Mouse (Mus musculus) ovary, postnatal 36 days (tissue): Measurements from ENCODE around the gene Gm48552.

Experiments used
- DNase-seq: peaks from one replicate; pipeline ENCODE4 v3.0.0; 2022; ENCODE audit warnings: low spot score, mixed read lengths

Gene Gm48552

GRCm38 (mm10) chr10:81362336-81362949 is 26.4 kb upstream of the Gm48552 start:
- no peak for DNase-seq

GRCm38 (mm10) chr10:81363436-81364346 is 25.1 kb upstream of the Gm48552 start:
- DNase-seq: no peak

GRCm38 (mm10) chr10:81364666-81365065 is 24.1 kb upstream of the Gm48552 start:
- DNase-seq: no peak

GRCm38 (mm10) chr10:81365073-81365472 is 23.7 kb upstream of the Gm48552 start:
- no peak for DNase-seq

GRCm38 (mm10) chr10:81365672-81366476 is 22.9 kb upstream of the Gm48552 start, which contains the start of gene 4930404N11Rik:
Gene 4930404N11Rik, minus strand, starts transcription at chr10:81365816.
- DNase-seq: no peak

GRCm38 (mm10) chr10:81366477-81367206 is 22.2 kb upstream of the Gm48552 start:
- DNase-seq: no peak

- DNase-seq: no peak
Observed at GRCm38 (mm10) chr10:81367207-81367495, 21.7 kb upstream of the Gm48552 start.

- no peak for DNase-seq
Observed at GRCm38 (mm10) chr10:81375322-81375721, 13.5 kb upstream of the Gm48552 start.

GRCm38 (mm10) chr10:81376561-81377361 is 12.0 kb upstream of the Gm48552 start:
- DNase-seq: no peak

GRCm38 (mm10) chr10:81377362-81377664 is 11.5 kb upstream of the Gm48552 start:
- no peak for DNase-seq

- DNase-seq: no peak
Observed at GRCm38 (mm10) chr10:81377793-81378552, 10.8 kb upstream of the Gm48552 start, which contains the start of gene Fzr1. Gene Fzr1, minus strand, starts transcription at chr10:81378516.

GRCm38 (mm10) chr10:81378553-81379182 is 10.1 kb upstream of the Gm48552 start:
- DNase-seq: peak; percentile 100

- DNase-seq: no peak
Observed at GRCm38 (mm10) chr10:81379183-81379553, 9.6 kb upstream of the Gm48552 start.

- DNase-seq: no peak
Observed at GRCm38 (mm10) chr10:81379809-81380378, 8.9 kb upstream of the Gm48552 start.

GRCm38 (mm10) chr10:81382039-81382438 is 6.8 kb upstream of the Gm48552 start:
- DNase-seq: no peak

GRCm38 (mm10) chr10:81383802-81384604 is 4.8 kb upstream of the Gm48552 start, which contains the start of the genes Dohh and Gm48551:
Gene Dohh, plus strand, starts transcription at chr10:81384428.
Gene Gm48551, plus strand, starts transcription at chr10:81384466.
- DNase-seq: peak; percentile 98

GRCm38 (mm10) chr10:81384605-81384982 is 4.2 kb upstream of the Gm48552 start:
- no peak for DNase-seq

- DNase-seq: peak; percentile 62
Observed at GRCm38 (mm10) chr10:81385603-81386306, 3.0 kb upstream of the Gm48552 start.
